ENCODE assay signal across 8 mouse cellular contexts in the genomic region with DNA sequence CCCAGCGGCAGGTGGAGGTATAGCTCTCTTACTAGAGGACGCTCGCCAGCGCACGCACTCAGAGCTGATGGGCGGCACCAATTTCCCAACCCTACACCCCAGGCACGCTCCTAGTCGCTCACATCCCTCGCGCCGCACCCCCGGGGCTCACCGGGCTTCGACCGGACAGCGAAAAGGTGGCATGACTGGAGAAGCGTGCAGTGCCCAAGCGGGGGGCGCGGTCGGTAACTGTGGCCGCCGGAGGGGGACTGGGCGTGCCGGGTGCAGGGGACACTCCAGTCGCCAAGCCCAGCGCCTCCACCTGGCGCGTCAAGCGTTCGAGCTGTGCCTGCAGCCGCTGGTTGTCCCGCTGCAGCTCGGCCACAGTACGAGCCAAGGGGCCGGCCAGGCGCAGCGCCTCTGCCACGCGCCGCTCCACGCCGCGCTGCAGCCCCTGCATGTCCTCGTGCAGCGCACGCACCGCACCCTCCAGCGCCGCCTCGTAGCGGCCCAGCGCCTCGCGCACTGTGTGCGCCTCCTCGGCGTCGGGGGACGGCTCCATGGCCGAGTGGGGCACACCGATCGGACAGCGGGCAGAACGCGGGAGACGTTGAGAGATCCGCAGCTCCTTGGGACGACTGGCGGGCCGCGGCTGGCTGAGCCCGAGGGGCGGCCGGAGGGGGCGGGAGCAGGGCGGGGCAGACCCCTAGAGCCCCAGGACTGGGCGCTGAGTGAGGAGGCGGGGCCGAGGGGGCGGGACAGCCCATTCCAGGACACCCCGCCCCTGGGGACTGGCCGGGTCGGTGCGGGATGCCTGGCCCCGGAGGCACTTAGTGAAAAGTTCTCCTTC. TPM values are rescaled to one million over a fixed set of nuclear protein-coding genes. Genes with fewer than 3 reads are reported as not detected.
DNase-seq lines count a peak whose midpoint lies in the region; ATAC-seq lines count a peak whose summit lies in the region.

A gene (minus strand): TSS at position 621 of the 829 bp plus-strand sequence.

- no peaks in the 10 kb centered on the region for H3K27me3 ChIP-seq in intestine, embryonic 15.5 days (replicated peaks)
- peaks cover 36% of the 10 kb centered on the region for H3K27me3 ChIP-seq in limb, embryonic 13.5 days
- H3K27me3 ChIP-seq in midbrain, embryonic 13.5 days = peaks cover 65% of the 10 kb centered on the region

- H3K4me3 ChIP-seq in intestine, embryonic 15.5 days (replicated peaks) = peak within 1 kb of the TSS; percentile 93
- peak within 1 kb of the TSS; percentile 72 for H3K4me3 ChIP-seq in limb, embryonic 13.5 days
- peak within 1 kb of the TSS; percentile 59 for H3K4me3 ChIP-seq in midbrain, embryonic 13.5 days (replicated peaks)

- no peaks in the 10 kb centered on the region for H3K9me3 ChIP-seq in intestine, embryonic 15.5 days
- no peaks in the 10 kb centered on the region for H3K9me3 ChIP-seq in limb, embryonic 13.5 days
- no peaks in the 10 kb centered on the region for H3K9me3 ChIP-seq in midbrain, embryonic 13.5 days

- H3K9ac ChIP-seq in intestine, embryonic 15.5 days = peak within 1 kb of the TSS; percentile 87
- H3K9ac ChIP-seq in limb, embryonic 13.5 days = peak within 1 kb of the TSS; percentile 74
- H3K9ac ChIP-seq in midbrain, embryonic 13.5 days (replicated peaks) = peak within 1 kb of the TSS; percentile 73

- peak; percentile 87 for DNase-seq in WW6 (ENCODE audit: low read depth, low spot score)
- peak; percentile 92 for DNase-seq in embryo, embryonic 11 days
- DNase-seq in gonadal fat pad, adult 2 months (ENCODE audit: low read depth) = no peak
- DNase-seq in spleen, postnatal 14 days (ENCODE audit: low spot score in 2 of 2) = peak; percentile 23 to 31
- no peak for DNase-seq in adipocyte (ENCODE audit: low spot score)

- no peaks in the 10 kb centered on the region for H3K36me3 ChIP-seq in intestine, embryonic 15.5 days
- no peaks in the 10 kb centered on the region for H3K36me3 ChIP-seq in limb, embryonic 13.5 days
- H3K36me3 ChIP-seq in midbrain, embryonic 13.5 days = no peaks in the 10 kb centered on the region

- whole genome bisulfite sequencing in intestine, embryonic 15.5 days = under 1% methylated on average over 86 of the region's 86 CpGs
- under 1% methylated on average over 85 of the region's 86 CpGs for WGBS in limb, embryonic 13.5 days
- 0% methylated on average over 73 of the region's 86 CpGs for WGBS in midbrain, embryonic 13.5 days

- H3K4me2 ChIP-seq in intestine, embryonic 15.5 days (replicated peaks) = peak within 1 kb of the TSS; percentile 98
- H3K4me2 ChIP-seq in limb, embryonic 13.5 days (replicated peaks) = peak within 1 kb of the TSS; percentile 99
- H3K4me2 ChIP-seq in midbrain, embryonic 13.5 days (replicated peaks) = peak within 1 kb of the TSS; percentile 99

- H3K27ac ChIP-seq in intestine, embryonic 15.5 days = peak within 1 kb of the TSS; percentile 79
- peak within 1 kb of the TSS; percentile 48 for H3K27ac ChIP-seq in limb, embryonic 13.5 days
- no peak within 1 kb of the TSS for H3K27ac ChIP-seq in midbrain, embryonic 13.5 days

- peaks cover 44% of the 10 kb centered on the region for H3K4me1 ChIP-seq in intestine, embryonic 15.5 days (replicated peaks)
- peaks cover 57% of the 10 kb centered on the region for H3K4me1 ChIP-seq in limb, embryonic 13.5 days
- peaks cover 17% of the 10 kb centered on the region for H3K4me1 ChIP-seq in midbrain, embryonic 13.5 days (replicated peaks)

- ATAC-seq in intestine, embryonic 15.5 days = peak; percentile 93
- peak; percentile 91 for ATAC-seq in limb, embryonic 13.5 days (ENCODE audit: low FRiP score, low read depth)
- peak; percentile 84 for ATAC-seq in midbrain, embryonic 13.5 days

RNA-seq across cellular contexts. Expression of the gene that starts here (rescaled TPM):
- 13.7 and 22.6 TPM in 2 replicates for polyA plus RNA-seq in gonadal fat pad, adult 2 months (2012; rRNA removed)
- 41.9 and 45.0 TPM in 2 replicates for polyA plus RNA-seq in intestine, embryonic 15.5 days (2015; fragmentation: Nextera tagmentation; extraction: Ambion mirVana)
- 38.3 and 41.5 TPM in 2 replicates for polyA plus RNA-seq in limb, embryonic 13.5 days (2015; fragmentation: Nextera tagmentation; extraction: Ambion mirVana)
- polyA plus RNA-seq in midbrain, embryonic 13.5 days (2015; fragmentation: Nextera tagmentation; extraction: Ambion mirVana) = 3.2 and 3.8 TPM in 2 replicates

Comparison
In these comparisons a context has a peak if more than half of its experiments do, and no peak if none do; other contexts are left out.
1. DNase-seq: peak in WW6 (single experiment), embryo, embryonic 11 days (single experiment) and spleen, postnatal 14 days (2 of 2); none in gonadal fat pad, adult 2 months (single experiment) and adipocyte (single experiment).
2. Peak in every context shown above with its lines, with median percentiles within 50 percentile points of each other: ATAC-seq, H3K4me2 ChIP-seq, H3K4me3 ChIP-seq and H3K9ac ChIP-seq.